Mouse (Mus musculus): ENCODE results near the gene Gm9958.

Gene Gm9958

GRCm38 (mm10) chr5:90367067-90367303 is at the start of gene Gm9958:
Gm9958 (plus strand) TSS chr5:90367204.
- DNase-seq: no peak

- no peak for DNase-seq
Measured at GRCm38 (mm10) chr5:90331071-90331470, 35.9 kb upstream of the Gm9958 start.

GRCm38 (mm10) chr5:90332478-90332877 is 34.5 kb upstream of the Gm9958 start:
- DNase-seq: no peak

- DNase-seq: peak; percentile 26
Measured at GRCm38 (mm10) chr5:90338177-90339091, 28.6 kb upstream of the Gm9958 start.

- peak; percentile 82 for DNase-seq
Measured at GRCm38 (mm10) chr5:90339129-90339952, 27.7 kb upstream of the Gm9958 start.

- DNase-seq: no peak
Measured at GRCm38 (mm10) chr5:90339953-90340343, 27.1 kb upstream of the Gm9958 start.

GRCm38 (mm10) chr5:90340847-90341246 is 26.2 kb upstream of the Gm9958 start:
- no peak for DNase-seq

GRCm38 (mm10) chr5:90346877-90347276 is 20.1 kb upstream of the Gm9958 start:
- no peak for DNase-seq

- no peak for DNase-seq
Measured at GRCm38 (mm10) chr5:90353552-90354317, 13.3 kb upstream of the Gm9958 start.

- DNase-seq: no peak
Measured at GRCm38 (mm10) chr5:90355824-90356223, 11.2 kb upstream of the Gm9958 start.

GRCm38 (mm10) chr5:90364526-90364925 is 2.5 kb upstream of the Gm9958 start:
- peak; percentile 76 for DNase-seq

GRCm38 (mm10) chr5:90365141-90365951 is 1.7 kb upstream of the Gm9958 start:
- DNase-seq: peak; percentile 66

GRCm38 (mm10) chr5:90366121-90367066 is 610 bp upstream of the Gm9958 start, which contains the start of gene Ankrd17:
Ankrd17 (minus strand) TSS chr5:90366577.
- peak; percentile 96 for DNase-seq

- no peak for DNase-seq
Measured at GRCm38 (mm10) chr5:90370401-90370800, 3.4 kb downstream of the Gm9958 start.

- no peak for DNase-seq
Measured at GRCm38 (mm10) chr5:90373708-90374107, 6.7 kb downstream of the Gm9958 start.

- DNase-seq: no peak
Measured at GRCm38 (mm10) chr5:90381458-90381857, 14.5 kb downstream of the Gm9958 start.

- no peak for DNase-seq
Measured at GRCm38 (mm10) chr5:90383080-90383479, 16.1 kb downstream of the Gm9958 start.

- no peak for DNase-seq
Measured at GRCm38 (mm10) chr5:90393764-90394163, 26.8 kb downstream of the Gm9958 start.

GRCm38 (mm10) chr5:90394322-90394721 is 27.3 kb downstream of the Gm9958 start:
- no peak for DNase-seq

- DNase-seq: no peak
Measured at GRCm38 (mm10) chr5:90396817-90397216, 29.8 kb downstream of the Gm9958 start.

- DNase-seq: no peak
Measured at GRCm38 (mm10) chr5:90405210-90405609, 38.2 kb downstream of the Gm9958 start.

Measured in retina, postnatal 1 day (tissue).